Mouse (Mus musculus) urinary bladder, postnatal 36 days (tissue): ENCODE data around the gene Foxc1.

Experiments used
- DNase-seq, 2 experiments: peaks; one replicate each; pipeline ENCODE4 v3.0.0; 2022; ENCODE audit warnings: low spot score in 2 of 2, mixed read lengths in 1 of 2

Foxc1 gene

GRCm38 (mm10) chr13:31805831-31806427, 504 bp upstream of the Foxc1 start:
- peak in 1 of 2 experiments; percentile 28 for DNase-seq

GRCm38 (mm10) chr13:31806890-31807735, 680 bp downstream of the Foxc1 start:
- DNase-seq: peak in 1 of 2 experiments; percentile 41

- peak in 1 of 2 experiments; percentile 20 for DNase-seq
Measured at GRCm38 (mm10) chr13:31807736-31808115, 1.3 kb downstream of the Foxc1 start.

- peak; percentile 38 to 59 for DNase-seq
Measured at GRCm38 (mm10) chr13:31808116-31808803, 1.8 kb downstream of the Foxc1 start.

GRCm38 (mm10) chr13:31808804-31809420, 2.5 kb downstream of the Foxc1 start:
- DNase-seq: no peak

GRCm38 (mm10) chr13:31809701-31810100, 3.3 kb downstream of the Foxc1 start:
- DNase-seq: no peak

GRCm38 (mm10) chr13:31810375-31810692, 3.9 kb downstream of the Foxc1 start:
- DNase-seq: no peak

- DNase-seq: peak in 1 of 2 experiments; percentile 45
Measured at GRCm38 (mm10) chr13:31810693-31811541, 4.5 kb downstream of the Foxc1 start.

GRCm38 (mm10) chr13:31811542-31812021, 5.1 kb downstream of the Foxc1 start:
- no peak for DNase-seq

- DNase-seq: no peak
Measured at GRCm38 (mm10) chr13:31812701-31813100, 6.3 kb downstream of the Foxc1 start.

GRCm38 (mm10) chr13:31815383-31816003, 9.1 kb downstream of the Foxc1 start:
- no peak for DNase-seq

- no peak for DNase-seq
Measured at GRCm38 (mm10) chr13:31818337-31818736, 11.9 kb downstream of the Foxc1 start.

- DNase-seq: no peak
Measured at GRCm38 (mm10) chr13:31819664-31820405, 13.4 kb downstream of the Foxc1 start.

- DNase-seq: peak in 1 of 2 experiments; percentile 25
Measured at GRCm38 (mm10) chr13:31820587-31821017, 14.2 kb downstream of the Foxc1 start.

GRCm38 (mm10) chr13:31821050-31821449, 14.6 kb downstream of the Foxc1 start:
- DNase-seq: no peak

GRCm38 (mm10) chr13:31823316-31823715, 16.9 kb downstream of the Foxc1 start:
- no peak for DNase-seq

GRCm38 (mm10) chr13:31825180-31825579, 18.7 kb downstream of the Foxc1 start:
- DNase-seq: no peak

GRCm38 (mm10) chr13:31827160-31827559, 20.7 kb downstream of the Foxc1 start:
- no peak for DNase-seq

- DNase-seq: no peak
Measured at GRCm38 (mm10) chr13:31827820-31828332, 21.4 kb downstream of the Foxc1 start.

- no peak for DNase-seq
Measured at GRCm38 (mm10) chr13:31828446-31828845, 22.0 kb downstream of the Foxc1 start.
